Mouse (Mus musculus): ENCODE measurements around the gene Nr2f6. TPM values are rescaled to one million over a fixed set of nuclear protein-coding genes. Genes with fewer than 3 reads are reported as not detected.

The Nr2f6 gene
- polyA plus RNA-seq (2015; fragmentation: Nextera tagmentation; extraction: Ambion mirVana): 36.2 and 39.9 TPM in 2 replicates

- Histone ChIP-seq H3K27me3 (ENCODE audit: control insufficient read depth, insufficient read depth, low read depth, low read length) (no peaks in the 10 kb centered on the region), H3K4me3 (ENCODE audit: low read length) (peak within 1 kb of the TSS; percentile 99), H3K4me2 (ENCODE audit: low read depth, low read length) (peak within 1 kb of the TSS; percentile 75), H3K27ac (ENCODE audit: low read length) (peak within 1 kb of the TSS; percentile 96), H3K9ac (ENCODE audit: low read length) (peak within 1 kb of the TSS; percentile 95), H3K4me1 (replicated peaks; ENCODE audit: control insufficient read depth, insufficient read depth, low read length) (peaks cover 41% of the 10 kb centered on the region), H3K9me3 (ENCODE audit: control insufficient read depth, low read length) (no peaks in the 10 kb centered on the region), H3K36me3 (ENCODE audit: control insufficient read depth, insufficient read depth, low read length) (peaks cover 8% of the 10 kb centered on the region)
- peak; percentile 58 for ATAC-seq (ENCODE audit: low read depth)
- under 1% methylated on average over 60 of the region's 89 CpGs for WGBS
Measured at GRCm38 (mm10) chr8:71381421-71381970, at the start of gene Nr2f6. Nr2f6 (minus strand) TSS chr8:71381960.

- no peak overlapping the region for H3K9ac ChIP-seq (ENCODE audit: low read length)
- no peak overlapping the region for H3K4me3 ChIP-seq (ENCODE audit: low read length)
- H3K27me3 ChIP-seq (ENCODE audit: control insufficient read depth, insufficient read depth, low read depth, low read length): no peaks in the 10 kb centered on the region
- H3K4me1 ChIP-seq (replicated peaks; ENCODE audit: control insufficient read depth, insufficient read depth, low read length): no peaks in the 10 kb centered on the region
- H3K4me2 ChIP-seq (ENCODE audit: low read depth, low read length): no peak overlapping the region
- H3K27ac ChIP-seq (ENCODE audit: low read length): no peak overlapping the region
- no peaks in the 10 kb centered on the region for H3K9me3 ChIP-seq (ENCODE audit: control insufficient read depth, low read length)
- no peak for ATAC-seq (ENCODE audit: low read depth)
- no peaks in the 10 kb centered on the region for H3K36me3 ChIP-seq (ENCODE audit: control insufficient read depth, insufficient read depth, low read length)
Measured at GRCm38 (mm10) chr8:71422121-71422520, 40.4 kb upstream of the Nr2f6 start.

- H3K9me3 ChIP-seq (ENCODE audit: control insufficient read depth, low read length): no peaks in the 10 kb centered on the region
- no peak overlapping the region for H3K4me2 ChIP-seq (ENCODE audit: low read depth, low read length)
- no peaks in the 10 kb centered on the region for H3K27me3 ChIP-seq (ENCODE audit: control insufficient read depth, insufficient read depth, low read depth, low read length)
- peaks cover 11% of the 10 kb centered on the region for H3K36me3 ChIP-seq (ENCODE audit: control insufficient read depth, insufficient read depth, low read length)
- ATAC-seq (ENCODE audit: low read depth): peak; percentile 35
- WGBS: 43% methylated on average over 11 of the region's 11 CpGs
- no peak overlapping the region for H3K9ac ChIP-seq (ENCODE audit: low read length)
- H3K4me1 ChIP-seq (replicated peaks; ENCODE audit: control insufficient read depth, insufficient read depth, low read length): peaks cover 6% of the 10 kb centered on the region
- no peak overlapping the region for H3K4me3 ChIP-seq (ENCODE audit: low read length)
- no peak overlapping the region for H3K27ac ChIP-seq (ENCODE audit: low read length)
Measured at GRCm38 (mm10) chr8:71411535-71412273, 29.9 kb upstream of the Nr2f6 start.

DNA sequence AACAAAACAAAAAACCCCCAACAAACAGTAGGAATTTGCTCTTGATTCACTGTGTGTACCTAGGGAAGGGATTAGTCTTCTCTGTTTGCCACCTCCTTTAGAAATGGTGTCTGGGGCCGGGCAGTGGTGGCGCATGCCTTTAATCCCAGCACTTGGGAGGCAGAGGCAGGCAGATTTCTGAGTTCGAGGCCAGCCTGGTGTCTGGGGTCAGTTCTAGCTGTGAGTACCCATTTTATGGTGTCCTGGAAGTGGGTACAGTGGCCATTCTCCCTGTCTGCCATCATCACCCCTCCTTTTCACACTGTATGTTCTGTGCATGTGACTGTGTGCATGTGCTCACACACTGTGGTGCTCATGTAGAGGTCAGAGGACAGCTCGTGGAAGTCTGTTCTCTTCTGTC, 26.5 kb upstream of the Nr2f6 start:
- H3K4me1 ChIP-seq (replicated peaks; ENCODE audit: control insufficient read depth, insufficient read depth, low read length): peaks cover 12% of the 10 kb centered on the region
- no peaks in the 10 kb centered on the region for H3K27me3 ChIP-seq (ENCODE audit: control insufficient read depth, insufficient read depth, low read depth, low read length)
- no peak overlapping the region for H3K4me3 ChIP-seq (ENCODE audit: low read length)
- no peak overlapping the region for H3K4me2 ChIP-seq (ENCODE audit: low read depth, low read length)
- H3K9me3 ChIP-seq (ENCODE audit: control insufficient read depth, low read length): no peaks in the 10 kb centered on the region
- H3K36me3 ChIP-seq (ENCODE audit: control insufficient read depth, insufficient read depth, low read length): peaks cover 11% of the 10 kb centered on the region
- no peak overlapping the region for H3K27ac ChIP-seq (ENCODE audit: low read length)
- WGBS: 90% methylated on average over 4 of the region's 4 CpGs
- no peak for ATAC-seq (ENCODE audit: low read depth)
- H3K9ac ChIP-seq (ENCODE audit: low read length): no peak overlapping the region

GRCm38 (mm10) chr8:71407441-71407840, 25.7 kb upstream of the Nr2f6 start:
- ATAC-seq (ENCODE audit: low read depth): no peak
- Histone ChIP-seq H3K4me1 (replicated peaks; ENCODE audit: control insufficient read depth, insufficient read depth, low read length) (peaks cover 12% of the 10 kb centered on the region), H3K27me3 (ENCODE audit: control insufficient read depth, insufficient read depth, low read depth, low read length) (no peaks in the 10 kb centered on the region), H3K36me3 (ENCODE audit: control insufficient read depth, insufficient read depth, low read length) (peaks cover 11% of the 10 kb centered on the region), H3K9ac (ENCODE audit: low read length) (no peak overlapping the region), H3K9me3 (ENCODE audit: control insufficient read depth, low read length) (no peaks in the 10 kb centered on the region), H3K4me3 (ENCODE audit: low read length) (no peak overlapping the region; the same call in 1 of the 2 replicates), H3K27ac (ENCODE audit: low read length) (no peak overlapping the region), H3K4me2 (ENCODE audit: low read depth, low read length) (no peak overlapping the region)
- 88% methylated on average over 14 of the region's 14 CpGs for WGBS

GRCm38 (mm10) chr8:71406099-71407015, 24.6 kb upstream of the Nr2f6 start:
- Histone ChIP-seq H3K4me3 (ENCODE audit: low read length) (peak overlapping the region; percentile 66), H3K27me3 (ENCODE audit: control insufficient read depth, insufficient read depth, low read depth, low read length) (no peaks in the 10 kb centered on the region), H3K4me2 (ENCODE audit: low read depth, low read length) (peak overlapping the region; percentile 80), H3K36me3 (ENCODE audit: control insufficient read depth, insufficient read depth, low read length) (peaks cover 11% of the 10 kb centered on the region), H3K9ac (ENCODE audit: low read length) (peak overlapping the region; percentile 76), H3K27ac (ENCODE audit: low read length) (0 out of 2 replicates have a peak overlapping the region, but pooled peaks have one; percentile 2), H3K4me1 (replicated peaks; ENCODE audit: control insufficient read depth, insufficient read depth, low read length) (peaks cover 12% of the 10 kb centered on the region), H3K9me3 (ENCODE audit: control insufficient read depth, low read length) (no peaks in the 10 kb centered on the region)
- peak; percentile 81 for ATAC-seq (ENCODE audit: low read depth)
- under 1% methylated on average over 55 of the region's 55 CpGs for WGBS

GRCm38 (mm10) chr8:71405401-71406098, 23.8 kb upstream of the Nr2f6 start, which contains the start of gene Ankle1:
Ankle1 (plus strand) TSS chr8:71406010.
- H3K4me3 ChIP-seq (ENCODE audit: low read length): peak within 1 kb of the TSS; percentile 66
- 14% methylated on average over 33 of the region's 33 CpGs for WGBS
- peak within 1 kb of the TSS; percentile 76 for H3K9ac ChIP-seq (ENCODE audit: low read length)
- peak within 1 kb of the TSS; percentile 43; the same call in 1 of the 2 replicates for H3K27ac ChIP-seq (ENCODE audit: low read length)
- peaks cover 12% of the 10 kb centered on the region for H3K4me1 ChIP-seq (replicated peaks; ENCODE audit: control insufficient read depth, insufficient read depth, low read length)
- H3K36me3 ChIP-seq (ENCODE audit: control insufficient read depth, insufficient read depth, low read length): peaks cover 11% of the 10 kb centered on the region
- peak; percentile 93 for ATAC-seq (ENCODE audit: low read depth)
- H3K9me3 ChIP-seq (ENCODE audit: control insufficient read depth, low read length): no peaks in the 10 kb centered on the region
- peak within 1 kb of the TSS; percentile 80 for H3K4me2 ChIP-seq (ENCODE audit: low read depth, low read length)
- H3K27me3 ChIP-seq (ENCODE audit: control insufficient read depth, insufficient read depth, low read depth, low read length): no peaks in the 10 kb centered on the region

DNA sequence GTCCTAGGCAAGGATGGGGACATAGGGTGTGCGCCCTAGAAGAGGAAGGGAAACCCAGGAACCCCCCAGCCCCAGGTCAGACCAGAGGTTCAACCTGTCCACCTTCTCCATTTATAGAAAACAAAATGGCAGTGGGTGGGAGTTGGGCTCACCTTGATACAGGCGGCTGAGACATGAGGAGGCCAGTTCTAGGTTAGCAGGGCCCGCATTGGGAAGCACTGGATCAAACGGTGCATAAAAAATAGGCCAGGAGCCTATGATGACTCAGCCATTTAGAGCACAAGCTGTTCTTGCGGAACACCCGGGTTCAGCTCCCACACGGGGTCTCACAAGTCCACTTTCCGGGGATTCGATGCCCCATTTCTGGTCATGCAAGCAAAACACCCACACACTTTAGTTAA, 23.2 kb upstream of the Nr2f6 start:
- WGBS: 86% methylated on average over 9 of the region's 9 CpGs
- no peak overlapping the region for H3K4me3 ChIP-seq (ENCODE audit: low read length)
- peaks cover 13% of the 10 kb centered on the region for H3K36me3 ChIP-seq (ENCODE audit: control insufficient read depth, insufficient read depth, low read length)
- no peaks in the 10 kb centered on the region for H3K9me3 ChIP-seq (ENCODE audit: control insufficient read depth, low read length)
- H3K4me1 ChIP-seq (replicated peaks; ENCODE audit: control insufficient read depth, insufficient read depth, low read length): peaks cover 12% of the 10 kb centered on the region
- no peaks in the 10 kb centered on the region for H3K27me3 ChIP-seq (ENCODE audit: control insufficient read depth, insufficient read depth, low read depth, low read length)
- H3K4me2 ChIP-seq (ENCODE audit: low read depth, low read length): no peak overlapping the region; the same call in 1 of the 2 replicates
- no peak for ATAC-seq (ENCODE audit: low read depth)
- H3K9ac ChIP-seq (ENCODE audit: low read length): no peak overlapping the region
- H3K27ac ChIP-seq (ENCODE audit: low read length): no peak overlapping the region
